Mouse (Mus musculus): ENCODE results near the gene Sephs1. TPM values are rescaled to one million over a fixed set of nuclear protein-coding genes. Genes with fewer than 3 reads are reported as not detected.
A peak's percentile ranks its signal among the peaks of the same experiment; 100 is the strongest.

The Sephs1 gene
- polyA plus RNA-seq, 1 experiment from 2014 or later, result 85.8 TPM

DNA sequence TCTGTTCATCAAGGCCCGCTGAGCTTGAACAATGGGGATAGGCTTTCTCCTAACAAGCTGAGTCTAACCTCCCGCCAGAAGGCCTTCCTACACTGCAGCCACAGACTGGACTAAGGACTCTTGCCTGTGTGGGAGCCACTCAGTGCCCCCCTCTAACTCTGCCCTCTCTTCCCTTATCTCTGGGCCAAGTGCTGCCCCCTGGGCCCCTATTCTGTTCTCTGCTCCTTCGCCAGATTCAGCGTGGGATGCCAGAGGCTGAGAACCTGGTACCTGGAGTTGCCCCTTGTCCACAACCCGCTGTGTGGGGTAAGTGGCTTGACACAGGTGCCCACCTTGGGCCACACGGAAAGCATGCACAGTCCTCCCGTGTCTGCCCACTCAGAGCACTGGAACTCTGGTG, 32.6 kb downstream of the Sephs1 start:
- H3K9ac ChIP-seq (ENCODE audit: low read length), result no peak overlapping the region
- ATAC-seq (replicated peaks; ENCODE audit: low FRiP score, low TSS enrichment, low read depth), result no peak
- WGBS, result 86% methylated on average over 7 of the region's 7 CpGs
- no peak overlapping the region for H3K4me2 ChIP-seq (ENCODE audit: low read length)
- H3K36me3 ChIP-seq (ENCODE audit: control insufficient read depth, insufficient read depth, low read length), result 0 out of 2 replicates have a peak, but pooled peaks cover 6% of the 10 kb centered on the region
- no peaks in the 10 kb centered on the region for H3K4me1 ChIP-seq (replicated peaks; ENCODE audit: control insufficient read depth, insufficient read depth, low read length)
- no peak overlapping the region for H3K4me3 ChIP-seq (ENCODE audit: low read depth, low read length)
- no peak for DNase-seq (ENCODE audit: low spot score)
- H3K9me3 ChIP-seq (ENCODE audit: control insufficient read depth, low read length), result no peaks in the 10 kb centered on the region
- no peak overlapping the region for H3K27ac ChIP-seq (ENCODE audit: low read depth)
- no peaks in the 10 kb centered on the region for H3K27me3 ChIP-seq (replicated peaks; ENCODE audit: control insufficient read depth, insufficient read depth, low read length)

- WGBS, result 62% methylated on average over 6 of the region's 6 CpGs
- no peak overlapping the region for H3K27ac ChIP-seq (ENCODE audit: low read depth)
- H3K4me2 ChIP-seq (ENCODE audit: low read length), result no peak overlapping the region
Measured at GRCm38 (mm10) chr2:4916037-4916436, 34.7 kb downstream of the Sephs1 start.

GRCm38 (mm10) chr2:4917326-4918021, 36.1 kb downstream of the Sephs1 start:
- Histone ChIP-seq H3K9me3 (ENCODE audit: control insufficient read depth, low read length) (no peaks in the 10 kb centered on the region), H3K4me2 (ENCODE audit: low read length) (peak overlapping the region; percentile 36), H3K9ac (ENCODE audit: low read length) (0 out of 2 replicates have a peak overlapping the region, but pooled peaks have one; percentile 10), H3K36me3 (ENCODE audit: control insufficient read depth, insufficient read depth, low read length) (no peaks in the 10 kb centered on the region), H3K4me1 (replicated peaks; ENCODE audit: control insufficient read depth, insufficient read depth, low read length) (peaks cover 3% of the 10 kb centered on the region; the same call in 1 of the 2 replicates), H3K27me3 (replicated peaks; ENCODE audit: control insufficient read depth, insufficient read depth, low read length) (no peaks in the 10 kb centered on the region), H3K4me3 (ENCODE audit: low read depth, low read length) (no peak overlapping the region; the same call in 1 of the 2 replicates), H3K27ac (ENCODE audit: low read depth) (no peak overlapping the region)
- DNase-seq (ENCODE audit: low spot score) (peak; percentile 85), ATAC-seq (replicated peaks; ENCODE audit: low FRiP score, low TSS enrichment, low read depth) (no peak)
- 17% methylated on average over 8 of the region's 8 CpGs for WGBS

More at GRCm38 (mm10) chr2:4916037-4916436, 34.7 kb downstream of the Sephs1 start:
- Histone ChIP-seq H3K9ac (ENCODE audit: low read length) (no peak overlapping the region), H3K4me1 (replicated peaks; ENCODE audit: control insufficient read depth, insufficient read depth, low read length) (peaks cover 3% of the 10 kb centered on the region; the same call in 1 of the 2 replicates), H3K9me3 (ENCODE audit: control insufficient read depth, low read length) (no peaks in the 10 kb centered on the region), H3K27me3 (replicated peaks; ENCODE audit: control insufficient read depth, insufficient read depth, low read length) (no peaks in the 10 kb centered on the region), H3K36me3 (ENCODE audit: control insufficient read depth, insufficient read depth, low read length) (no peaks in the 10 kb centered on the region), H3K4me3 (ENCODE audit: low read depth, low read length) (no peak overlapping the region)
- DNase-seq (ENCODE audit: low spot score) (no peak), ATAC-seq (replicated peaks; ENCODE audit: low FRiP score, low TSS enrichment, low read depth) (no peak)

DNA sequence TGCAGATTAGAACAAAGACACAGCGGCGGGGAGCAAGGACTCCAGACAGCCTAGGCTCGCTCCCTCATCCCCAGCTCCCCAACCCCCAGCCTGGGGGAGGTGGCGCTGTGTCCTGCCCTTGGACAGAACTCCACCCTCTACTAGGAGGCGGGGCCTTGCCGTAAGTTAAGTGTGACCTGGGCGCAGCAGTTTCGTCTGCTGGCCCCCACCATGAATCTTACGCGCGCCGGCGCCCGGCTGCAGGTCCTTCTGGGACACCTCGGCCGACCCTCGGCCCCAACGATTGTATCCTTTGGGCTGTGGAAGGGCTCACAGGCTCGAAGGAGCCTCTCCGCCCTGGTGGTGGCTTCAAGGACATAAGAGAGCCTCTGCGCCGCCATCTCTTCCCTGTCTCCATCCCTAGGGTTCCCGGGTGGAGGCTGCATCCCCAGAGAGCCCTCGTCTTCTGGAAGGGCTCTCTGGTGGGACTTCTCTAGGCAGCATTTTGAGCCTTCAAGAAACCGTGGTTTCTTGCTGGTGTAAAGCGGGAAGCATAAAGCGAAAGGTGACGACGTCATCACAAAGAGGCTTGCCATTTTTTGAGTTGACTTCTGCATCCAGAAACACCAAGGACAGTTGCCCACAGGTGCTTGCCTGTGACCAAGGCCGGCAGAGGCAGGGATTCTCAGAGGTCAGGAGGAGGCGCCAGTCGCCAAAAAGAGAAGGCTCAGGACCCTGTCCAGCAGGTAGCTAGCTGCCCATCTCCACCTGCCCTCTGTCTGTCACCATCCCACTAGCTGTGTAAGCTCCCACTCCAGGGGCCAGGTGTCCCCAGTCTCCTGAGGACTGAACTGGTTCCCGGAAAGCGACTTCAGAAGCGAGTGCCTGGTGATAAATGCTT, 37.7 kb downstream of the Sephs1 start, which contains the start of gene Phyh:
TSS of gene Phyh (plus strand) at position 160 of the 880 bp plus-strand sequence.
- Histone ChIP-seq H3K9ac (ENCODE audit: low read length) (peak within 1 kb of the TSS; percentile 75), H3K9me3 (ENCODE audit: control insufficient read depth, low read length) (no peaks in the 10 kb centered on the region), H3K4me1 (replicated peaks; ENCODE audit: control insufficient read depth, insufficient read depth, low read length) (peaks cover 3% of the 10 kb centered on the region; the same call in 1 of the 2 replicates), H3K27ac (ENCODE audit: low read depth) (peak within 1 kb of the TSS; percentile 79), H3K4me2 (ENCODE audit: low read length) (peak within 1 kb of the TSS; percentile 65), H3K4me3 (ENCODE audit: low read depth, low read length) (peak within 1 kb of the TSS; percentile 68), H3K36me3 (ENCODE audit: control insufficient read depth, insufficient read depth, low read length) (no peaks in the 10 kb centered on the region), H3K27me3 (replicated peaks; ENCODE audit: control insufficient read depth, insufficient read depth, low read length) (no peaks in the 10 kb centered on the region)
- WGBS, result 7% methylated on average over 35 of the region's 35 CpGs
- ATAC-seq (replicated peaks; ENCODE audit: low FRiP score, low TSS enrichment, low read depth), result peak; percentile 92
- DNase-seq (ENCODE audit: low spot score), result peak; percentile 88

DNA sequence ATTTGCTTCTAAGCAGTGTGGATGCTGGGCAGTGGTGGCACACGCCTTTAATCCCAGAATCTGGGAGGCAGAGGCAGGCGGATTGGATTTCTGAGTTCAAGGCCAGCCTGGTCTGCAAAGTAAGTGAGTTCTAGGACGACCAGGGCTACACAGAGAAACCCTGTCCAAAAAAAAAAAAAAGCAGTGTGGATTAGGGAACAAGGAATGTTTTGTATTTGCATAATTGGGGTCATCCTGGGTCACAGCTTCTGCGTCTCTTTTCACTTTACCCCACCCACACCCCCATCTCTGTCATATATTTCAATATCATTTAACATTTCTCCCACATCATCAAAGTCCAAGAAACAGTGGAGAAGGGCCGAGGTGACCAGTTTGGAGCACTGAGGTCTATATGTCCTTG, 39.7 kb downstream of the Sephs1 start:
- Histone ChIP-seq H3K36me3 (ENCODE audit: control insufficient read depth, insufficient read depth, low read length) (no peaks in the 10 kb centered on the region), H3K9me3 (ENCODE audit: control insufficient read depth, low read length) (0 out of 2 replicates have a peak, but pooled peaks cover 3% of the 10 kb centered on the region), H3K4me2 (ENCODE audit: low read length) (no peak overlapping the region), H3K4me3 (ENCODE audit: low read depth, low read length) (no peak overlapping the region), H3K27ac (ENCODE audit: low read depth) (no peak overlapping the region), H3K4me1 (replicated peaks; ENCODE audit: control insufficient read depth, insufficient read depth, low read length) (peaks cover 3% of the 10 kb centered on the region), H3K9ac (ENCODE audit: low read length) (no peak overlapping the region), H3K27me3 (replicated peaks; ENCODE audit: control insufficient read depth, insufficient read depth, low read length) (no peaks in the 10 kb centered on the region)
- WGBS, result 81% methylated on average over 5 of the region's 5 CpGs
- ATAC-seq (replicated peaks; ENCODE audit: low FRiP score, low TSS enrichment, low read depth) (no peak), DNase-seq (ENCODE audit: low spot score) (no peak)

- 0 out of 2 replicates have a peak, but pooled peaks cover 7% of the 10 kb centered on the region for H3K36me3 ChIP-seq (ENCODE audit: control insufficient read depth, insufficient read depth, low read length)
- WGBS, result 52% methylated on average over 7 of the region's 7 CpGs
- H3K27ac ChIP-seq (ENCODE audit: low read depth), result peak overlapping the region; percentile 51; the same call in 1 of the 2 replicates
- ATAC-seq (replicated peaks; ENCODE audit: low FRiP score, low TSS enrichment, low read depth) (no peak), DNase-seq (ENCODE audit: low spot score) (peak; percentile 53)
- no peaks in the 10 kb centered on the region for H3K27me3 ChIP-seq (replicated peaks; ENCODE audit: control insufficient read depth, insufficient read depth, low read length)
- 0 out of 2 replicates have a peak, but pooled peaks cover 3% of the 10 kb centered on the region for H3K9me3 ChIP-seq (ENCODE audit: control insufficient read depth, low read length)
- H3K4me1 ChIP-seq (replicated peaks; ENCODE audit: control insufficient read depth, insufficient read depth, low read length), result peaks cover 3% of the 10 kb centered on the region
- no peak overlapping the region for H3K4me3 ChIP-seq (ENCODE audit: low read depth, low read length)
- no peak overlapping the region for H3K9ac ChIP-seq (ENCODE audit: low read length)
- no peak overlapping the region for H3K4me2 ChIP-seq (ENCODE audit: low read length)
Measured at GRCm38 (mm10) chr2:4922476-4923164, 41.3 kb downstream of the Sephs1 start.

DNA sequence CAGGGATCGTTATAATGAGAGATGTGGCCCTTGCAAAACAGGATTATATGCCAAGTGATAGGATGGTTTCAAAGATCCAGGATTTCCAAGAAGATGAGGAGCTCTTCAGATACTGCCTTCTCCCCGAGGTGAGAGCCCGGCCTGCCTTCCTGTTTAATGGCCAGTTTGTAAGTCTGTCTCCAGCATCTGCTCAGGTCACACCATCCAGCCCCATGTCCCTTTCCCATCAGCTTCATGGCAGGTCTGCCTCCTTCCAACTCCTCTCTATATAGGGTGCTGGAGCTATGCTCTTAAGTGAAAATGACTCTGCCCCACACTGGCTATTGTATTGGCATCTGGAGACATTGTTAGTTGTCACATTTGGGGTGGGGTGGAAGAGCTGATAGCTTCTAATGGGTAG, 46.0 kb downstream of the Sephs1 start:
- Histone ChIP-seq H3K36me3 (ENCODE audit: control insufficient read depth, insufficient read depth, low read length) (peaks cover 23% of the 10 kb centered on the region; the same call in 1 of the 2 replicates), H3K27ac (ENCODE audit: low read depth) (no peak overlapping the region)
- no peak for DNase-seq (ENCODE audit: low spot score)

DNA sequence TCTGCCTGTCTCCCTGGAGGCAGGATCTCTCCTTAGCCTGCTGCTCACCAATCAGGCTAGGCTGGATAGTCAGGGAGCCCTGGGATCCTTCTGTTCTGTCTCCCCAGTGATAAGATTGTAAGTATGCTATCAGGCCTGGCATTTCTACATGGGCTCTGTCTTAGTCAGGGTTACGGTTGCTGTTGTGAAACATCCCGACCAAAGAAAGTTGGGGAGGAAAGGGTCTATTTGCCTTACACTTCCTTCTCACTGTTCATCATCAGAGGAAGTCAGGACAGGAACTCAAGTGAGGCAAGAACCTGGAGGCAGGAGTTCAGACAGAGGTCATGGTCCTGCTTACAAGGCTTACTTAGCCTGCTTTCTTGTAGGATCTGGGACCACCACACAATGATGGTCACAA, 47.9 kb downstream of the Sephs1 start:
- H3K9me3 ChIP-seq (ENCODE audit: control insufficient read depth, low read length), result 0 out of 2 replicates have a peak, but pooled peaks cover 3% of the 10 kb centered on the region
- no peak overlapping the region for H3K27ac ChIP-seq (ENCODE audit: low read depth)
- no peak for DNase-seq (ENCODE audit: low spot score)
- no peak overlapping the region for H3K4me3 ChIP-seq (ENCODE audit: low read depth, low read length)
- no peaks in the 10 kb centered on the region for H3K27me3 ChIP-seq (replicated peaks; ENCODE audit: control insufficient read depth, insufficient read depth, low read length)
- no peak for ATAC-seq (replicated peaks; ENCODE audit: low FRiP score, low TSS enrichment, low read depth)
- 84% methylated on average over 2 of the region's 2 CpGs for WGBS
- H3K4me1 ChIP-seq (replicated peaks; ENCODE audit: control insufficient read depth, insufficient read depth, low read length), result no peaks in the 10 kb centered on the region; the same call in 1 of the 2 replicates
- H3K9ac ChIP-seq (ENCODE audit: low read length), result no peak overlapping the region
- H3K4me2 ChIP-seq (ENCODE audit: low read length), result no peak overlapping the region
- peaks cover 23% of the 10 kb centered on the region; the same call in 1 of the 2 replicates for H3K36me3 ChIP-seq (ENCODE audit: control insufficient read depth, insufficient read depth, low read length)

More for the DNA sequence above, 46.0 kb downstream of the Sephs1 start:
- H3K27me3 ChIP-seq (replicated peaks; ENCODE audit: control insufficient read depth, insufficient read depth, low read length), result no peaks in the 10 kb centered on the region
- H3K4me3 ChIP-seq (ENCODE audit: low read depth, low read length), result no peak overlapping the region
- H3K4me1 ChIP-seq (replicated peaks; ENCODE audit: control insufficient read depth, insufficient read depth, low read length), result no peaks in the 10 kb centered on the region; the same call in 1 of the 2 replicates
- 89% methylated on average over 3 of the region's 3 CpGs for WGBS
- H3K9me3 ChIP-seq (ENCODE audit: control insufficient read depth, low read length), result 0 out of 2 replicates have a peak, but pooled peaks cover 3% of the 10 kb centered on the region
- no peak overlapping the region for H3K9ac ChIP-seq (ENCODE audit: low read length)
- H3K4me2 ChIP-seq (ENCODE audit: low read length), result no peak overlapping the region
- ATAC-seq (replicated peaks; ENCODE audit: low FRiP score, low TSS enrichment, low read depth), result no peak
